Mouse (Mus musculus): Measurements from ENCODE around the gene Phactr3. TPM values are rescaled to one million over a fixed set of nuclear protein-coding genes. Genes with fewer than 3 reads are reported as not detected.

Gene Phactr3
- polyA plus RNA-seq, 1 experiment from 2014 or later, result 56.4 TPM

- peaks cover 6% of the 10 kb centered on the region for H3K4me1 ChIP-seq (ENCODE audit: control insufficient read depth, insufficient read depth, low read length)
- H3K27me3 ChIP-seq (replicated peaks; ENCODE audit: control insufficient read depth, insufficient read depth, low read length), result peaks cover 12% of the 10 kb centered on the region
- no peaks in the 10 kb centered on the region for H3K9me3 ChIP-seq (replicated peaks; ENCODE audit: control insufficient read depth, low read length)
- 87% methylated on average over 8 of the region's 8 CpGs for WGBS
- no peak overlapping the region for H3K27ac ChIP-seq (ENCODE audit: low read depth, low read length)
- H3K9ac ChIP-seq (ENCODE audit: low read length), result no peak overlapping the region
- H3K36me3 ChIP-seq (ENCODE audit: control insufficient read depth, insufficient read depth, low read length), result no peaks in the 10 kb centered on the region
- no peak overlapping the region for H3K4me2 ChIP-seq (ENCODE audit: low read length)
- DNase-seq (ENCODE audit: low spot score) (no peak), ATAC-seq (no peak)
- H3K4me3 ChIP-seq (ENCODE audit: low read depth, low read length), result no peak overlapping the region
Observed at GRCm38 (mm10) chr2:178120651-178121374, 2.0 kb downstream of the Phactr3 start.

DNA sequence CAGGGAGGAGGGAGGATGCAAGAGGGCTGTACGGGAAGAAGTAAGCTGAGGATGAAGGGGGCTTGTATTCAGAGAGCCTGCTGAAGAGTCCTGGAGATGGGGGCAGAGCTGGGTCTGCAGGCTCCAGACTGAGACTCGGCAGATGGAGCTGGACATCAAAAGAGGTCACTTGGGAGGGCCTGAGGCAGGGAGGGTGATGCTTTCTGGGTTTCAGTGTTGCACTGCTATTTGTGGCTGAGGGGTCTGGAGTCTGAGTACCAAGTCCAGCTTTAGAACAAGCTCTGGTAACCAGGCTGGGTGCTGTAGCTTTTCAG lies 2.6 kb downstream of the Phactr3 start:
- Histone ChIP-seq H3K36me3 (ENCODE audit: control insufficient read depth, insufficient read depth, low read length) (no peaks in the 10 kb centered on the region), H3K4me1 (ENCODE audit: control insufficient read depth, insufficient read depth, low read length) (peaks cover 6% of the 10 kb centered on the region), H3K27me3 (replicated peaks; ENCODE audit: control insufficient read depth, insufficient read depth, low read length) (peaks cover 12% of the 10 kb centered on the region), H3K9ac (ENCODE audit: low read length) (no peak overlapping the region), H3K9me3 (replicated peaks; ENCODE audit: control insufficient read depth, low read length) (no peaks in the 10 kb centered on the region), H3K4me2 (ENCODE audit: low read length) (no peak overlapping the region), H3K4me3 (ENCODE audit: low read depth, low read length) (no peak overlapping the region), H3K27ac (ENCODE audit: low read depth, low read length) (no peak overlapping the region)
- DNase-seq (ENCODE audit: low spot score) (no peak), ATAC-seq (no peak)
- 57% methylated on average over 2 of the region's 2 CpGs for WGBS

- H3K27me3 ChIP-seq (replicated peaks; ENCODE audit: control insufficient read depth, insufficient read depth, low read length), result peaks cover 12% of the 10 kb centered on the region
- no peaks in the 10 kb centered on the region for H3K9me3 ChIP-seq (replicated peaks; ENCODE audit: control insufficient read depth, low read length)
- ATAC-seq, result no peak
- WGBS, result 36% methylated on average over 4 of the region's 4 CpGs
- H3K36me3 ChIP-seq (ENCODE audit: control insufficient read depth, insufficient read depth, low read length), result no peaks in the 10 kb centered on the region
- H3K4me1 ChIP-seq (ENCODE audit: control insufficient read depth, insufficient read depth, low read length), result peaks cover 6% of the 10 kb centered on the region
- H3K9ac ChIP-seq (ENCODE audit: low read length), result no peak overlapping the region
- no peak overlapping the region for H3K4me2 ChIP-seq (ENCODE audit: low read length)
- no peak overlapping the region for H3K4me3 ChIP-seq (ENCODE audit: low read depth, low read length)
- no peak for DNase-seq (ENCODE audit: low spot score)
- no peak overlapping the region for H3K27ac ChIP-seq (ENCODE audit: low read depth, low read length)
Observed at GRCm38 (mm10) chr2:178121946-178122665, 3.3 kb downstream of the Phactr3 start.

DNA sequence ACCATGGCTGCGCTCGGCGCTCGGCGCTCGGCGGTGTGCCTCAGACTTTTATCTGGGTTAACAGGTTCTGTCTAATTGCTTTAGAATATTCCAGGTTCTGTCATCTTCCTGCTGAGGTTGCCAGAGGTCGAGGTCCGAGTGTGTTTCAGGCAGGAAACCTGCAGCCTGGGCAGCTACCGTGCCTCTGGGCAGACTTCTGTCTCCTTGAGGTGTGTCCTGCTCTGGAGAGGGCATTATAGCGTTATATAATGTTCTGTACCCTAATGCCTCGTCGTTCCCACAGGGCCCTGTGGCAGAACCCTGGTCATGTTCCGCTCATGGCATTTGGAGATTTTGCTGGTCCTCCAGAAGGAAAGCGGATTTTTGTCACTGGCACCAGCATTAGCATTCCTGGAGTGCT lies 4.7 kb downstream of the Phactr3 start:
- no peak for DNase-seq (ENCODE audit: low spot score)
- 72% methylated on average over 15 of the region's 15 CpGs for WGBS

GRCm38 (mm10) chr2:178125427-178125826 lies 6.7 kb downstream of the Phactr3 start:
- ATAC-seq (no peak), DNase-seq (ENCODE audit: low spot score) (no peak)
- Histone ChIP-seq H3K27ac (ENCODE audit: low read depth, low read length) (no peak overlapping the region), H3K36me3 (ENCODE audit: control insufficient read depth, insufficient read depth, low read length) (no peaks in the 10 kb centered on the region), H3K4me1 (ENCODE audit: control insufficient read depth, insufficient read depth, low read length) (no peaks in the 10 kb centered on the region), H3K9me3 (replicated peaks; ENCODE audit: control insufficient read depth, low read length) (no peaks in the 10 kb centered on the region), H3K4me2 (ENCODE audit: low read length) (no peak overlapping the region), H3K9ac (ENCODE audit: low read length) (no peak overlapping the region), H3K4me3 (ENCODE audit: low read depth, low read length) (no peak overlapping the region), H3K27me3 (replicated peaks; ENCODE audit: control insufficient read depth, insufficient read depth, low read length) (no peaks in the 10 kb centered on the region)
- 89% methylated on average over 8 of the region's 8 CpGs for WGBS

More for the DNA sequence above, 4.7 kb downstream of the Phactr3 start:
- Histone ChIP-seq H3K36me3 (ENCODE audit: control insufficient read depth, insufficient read depth, low read length) (no peaks in the 10 kb centered on the region), H3K9ac (ENCODE audit: low read length) (no peak overlapping the region), H3K4me1 (ENCODE audit: control insufficient read depth, insufficient read depth, low read length) (peaks cover 6% of the 10 kb centered on the region), H3K4me2 (ENCODE audit: low read length) (no peak overlapping the region), H3K27ac (ENCODE audit: low read depth, low read length) (no peak overlapping the region), H3K4me3 (ENCODE audit: low read depth, low read length) (no peak overlapping the region), H3K9me3 (replicated peaks; ENCODE audit: control insufficient read depth, low read length) (no peaks in the 10 kb centered on the region), H3K27me3 (replicated peaks; ENCODE audit: control insufficient read depth, insufficient read depth, low read length) (peaks cover 7% of the 10 kb centered on the region; the same call in 1 of the 2 replicates)
- no peak for ATAC-seq

DNA sequence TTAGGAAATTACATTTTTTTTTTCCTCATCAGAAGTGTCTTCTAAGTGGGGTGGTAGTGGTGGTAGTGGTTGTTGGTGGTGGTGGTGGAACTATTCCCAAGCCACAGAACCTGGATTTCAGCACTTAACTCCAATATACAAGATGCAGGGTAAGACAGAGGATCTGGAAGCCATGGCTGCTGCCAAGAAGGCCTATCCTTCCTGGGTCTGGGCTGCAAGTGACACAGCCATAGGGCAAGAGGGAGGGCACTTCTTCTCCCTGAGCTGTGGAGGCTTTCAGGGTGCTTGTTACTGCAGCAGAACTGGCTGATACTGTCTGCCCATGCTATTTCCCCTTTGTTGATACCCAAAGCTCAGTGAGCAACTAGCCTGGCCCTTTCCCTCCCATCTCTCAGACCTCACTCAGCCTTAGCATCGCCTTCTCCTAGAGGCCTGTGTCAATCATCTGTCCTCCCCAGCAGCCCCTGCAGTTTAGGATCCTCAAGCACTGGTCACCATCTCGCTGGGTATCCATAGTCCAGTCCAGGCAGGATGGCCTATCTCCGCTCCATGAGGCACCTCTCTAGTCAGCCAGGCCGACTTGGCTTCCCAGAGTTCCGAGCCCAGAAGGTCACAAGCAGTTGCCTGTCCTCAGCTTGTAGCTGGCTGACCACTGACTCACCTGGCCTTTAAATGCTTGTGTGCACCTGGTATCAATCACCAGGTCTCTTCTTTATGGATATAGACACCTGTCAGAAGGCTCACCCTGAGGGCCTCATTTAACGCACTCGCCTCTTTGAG lies 7.5 kb downstream of the Phactr3 start:
- no peaks in the 10 kb centered on the region for H3K27me3 ChIP-seq (replicated peaks; ENCODE audit: control insufficient read depth, insufficient read depth, low read length)
- no peak overlapping the region for H3K9ac ChIP-seq (ENCODE audit: low read length)
- no peak for DNase-seq (ENCODE audit: low spot score)
- H3K4me2 ChIP-seq (ENCODE audit: low read length), result no peak overlapping the region
- no peak overlapping the region for H3K27ac ChIP-seq (ENCODE audit: low read depth, low read length)
- H3K4me1 ChIP-seq (ENCODE audit: control insufficient read depth, insufficient read depth, low read length), result no peaks in the 10 kb centered on the region
- ATAC-seq, result no peak
- H3K36me3 ChIP-seq (ENCODE audit: control insufficient read depth, insufficient read depth, low read length), result no peaks in the 10 kb centered on the region
- 95% methylated on average over 7 of the region's 7 CpGs for WGBS
- no peak overlapping the region for H3K4me3 ChIP-seq (ENCODE audit: low read depth, low read length)
- no peaks in the 10 kb centered on the region for H3K9me3 ChIP-seq (replicated peaks; ENCODE audit: control insufficient read depth, low read length)

GRCm38 (mm10) chr2:178128594-178128993 lies 9.8 kb downstream of the Phactr3 start:
- no peaks in the 10 kb centered on the region for H3K4me1 ChIP-seq (ENCODE audit: control insufficient read depth, insufficient read depth, low read length)
- no peak overlapping the region for H3K27ac ChIP-seq (ENCODE audit: low read depth, low read length)
- H3K4me3 ChIP-seq (ENCODE audit: low read depth, low read length), result no peak overlapping the region
- no peak for ATAC-seq
- no peaks in the 10 kb centered on the region for H3K9me3 ChIP-seq (replicated peaks; ENCODE audit: control insufficient read depth, low read length)
- no peaks in the 10 kb centered on the region for H3K36me3 ChIP-seq (ENCODE audit: control insufficient read depth, insufficient read depth, low read length)
- no peak for DNase-seq (ENCODE audit: low spot score)
- H3K4me2 ChIP-seq (ENCODE audit: low read length), result no peak overlapping the region
- no peak overlapping the region for H3K9ac ChIP-seq (ENCODE audit: low read length)
- H3K27me3 ChIP-seq (replicated peaks; ENCODE audit: control insufficient read depth, insufficient read depth, low read length), result no peaks in the 10 kb centered on the region
- whole genome bisulfite sequencing, result 80% methylated on average over 5 of the region's 5 CpGs

DNA sequence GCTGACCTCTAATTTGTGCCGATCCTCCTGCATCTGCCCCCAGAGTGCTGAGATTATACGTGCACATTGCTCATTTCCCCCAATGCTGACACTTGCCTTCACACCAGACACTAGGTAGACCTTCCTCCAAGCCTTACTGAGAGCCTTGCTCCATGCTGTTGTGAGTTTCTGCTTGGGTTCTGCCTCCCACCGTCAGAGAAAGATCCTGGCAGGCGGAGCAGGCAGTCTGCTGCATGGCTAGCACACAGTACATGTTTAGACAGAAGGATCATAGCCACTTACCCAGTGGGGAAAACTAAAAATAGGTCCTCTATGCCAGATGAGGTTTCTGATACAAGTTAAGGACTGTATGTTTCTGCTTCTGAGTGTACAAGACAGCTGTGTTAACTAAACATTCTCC lies 10.4 kb downstream of the Phactr3 start:
- WGBS, result 79% methylated on average over 4 of the region's 4 CpGs
- H3K9ac ChIP-seq (ENCODE audit: low read length), result no peak overlapping the region
- H3K9me3 ChIP-seq (replicated peaks; ENCODE audit: control insufficient read depth, low read length), result no peaks in the 10 kb centered on the region
- no peaks in the 10 kb centered on the region for H3K4me1 ChIP-seq (ENCODE audit: control insufficient read depth, insufficient read depth, low read length)
- no peak overlapping the region for H3K4me3 ChIP-seq (ENCODE audit: low read depth, low read length)
- no peaks in the 10 kb centered on the region for H3K36me3 ChIP-seq (ENCODE audit: control insufficient read depth, insufficient read depth, low read length)
- DNase-seq (ENCODE audit: low spot score) (no peak), ATAC-seq (no peak)
- H3K27me3 ChIP-seq (replicated peaks; ENCODE audit: control insufficient read depth, insufficient read depth, low read length), result no peaks in the 10 kb centered on the region
- no peak overlapping the region for H3K4me2 ChIP-seq (ENCODE audit: low read length)
- H3K27ac ChIP-seq (ENCODE audit: low read depth, low read length), result no peak overlapping the region

DNA sequence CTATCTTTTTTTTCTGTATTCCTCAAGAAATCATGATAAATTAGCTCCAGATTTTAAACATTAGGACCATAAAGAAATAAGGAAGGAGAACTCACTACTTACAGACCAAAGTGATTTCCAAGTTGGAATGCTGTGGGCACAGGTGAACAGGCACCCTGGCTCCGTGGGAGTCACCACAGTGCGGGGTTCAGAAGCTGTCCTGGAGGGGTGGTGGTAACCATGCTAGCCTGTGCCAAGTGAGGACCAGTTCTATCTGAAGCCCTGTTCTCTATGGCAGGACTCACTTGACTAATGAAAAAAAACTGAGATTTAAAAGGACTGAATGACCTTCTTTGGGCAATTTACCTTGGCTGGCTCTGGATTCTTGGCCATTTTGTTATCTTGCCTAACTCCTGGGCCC lies 10.9 kb downstream of the Phactr3 start:
- Histone ChIP-seq H3K4me3 (ENCODE audit: low read depth, low read length) (no peak overlapping the region), H3K9ac (ENCODE audit: low read length) (no peak overlapping the region), H3K27ac (ENCODE audit: low read depth, low read length) (no peak overlapping the region), H3K4me1 (ENCODE audit: control insufficient read depth, insufficient read depth, low read length) (no peaks in the 10 kb centered on the region), H3K4me2 (ENCODE audit: low read length) (no peak overlapping the region), H3K9me3 (replicated peaks; ENCODE audit: control insufficient read depth, low read length) (no peaks in the 10 kb centered on the region), H3K27me3 (replicated peaks; ENCODE audit: control insufficient read depth, insufficient read depth, low read length) (no peaks in the 10 kb centered on the region), H3K36me3 (ENCODE audit: control insufficient read depth, insufficient read depth, low read length) (no peaks in the 10 kb centered on the region)
- no peak for DNase-seq (ENCODE audit: low spot score)
- no peak for ATAC-seq
- WGBS, result 90% methylated on average over 2 of the region's 2 CpGs

Data from forebrain, embryonic 14.5 days (tissue).